ENCODE assay signal across 10 mouse cellular contexts in the genomic region with DNA sequence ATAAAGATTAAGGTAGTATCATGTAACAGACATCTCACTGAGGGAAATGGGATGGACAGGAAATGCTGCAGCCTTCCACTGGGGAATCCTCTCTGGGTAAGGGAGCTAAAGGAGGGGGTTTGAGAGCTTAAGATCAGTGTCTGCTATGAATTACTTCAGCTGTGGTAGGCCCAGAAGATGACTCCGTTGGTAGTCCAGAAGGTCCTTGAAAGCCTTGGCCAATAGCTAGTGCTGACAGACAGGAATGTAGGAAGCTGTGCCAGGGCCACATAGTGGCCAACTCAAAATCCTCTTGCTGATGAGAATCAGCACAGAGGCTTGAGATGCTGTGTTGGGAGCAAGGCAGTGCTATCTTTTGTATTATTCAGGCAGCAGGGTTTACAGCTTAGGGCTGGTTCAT. TPM values are rescaled to one million over a fixed set of nuclear protein-coding genes. Genes with fewer than 3 reads are reported as not detected.
DNase-seq lines count a peak whose midpoint lies in the region; ATAC-seq lines count a peak whose summit lies in the region.
"Had no signal": no experiment of that assay in that cellular context is flagged by ENCODE, and none has a peak within 500 bp of the region (broad histone marks: within the 10 kb centered on the region; RNA-seq: fewer than 3 reads in every experiment).

No protein-coding gene starts in this region.

- no peak overlapping the region for H3K9ac ChIP-seq in heart, embryonic 16.5 days (ENCODE audit: low read length)
- H3K9ac ChIP-seq: embryonic facial prominence, embryonic 13.5 days had no signal

- peak; percentile 52 for DNase-seq in adrenal gland, adult 2 months
- no peak for DNase-seq in adrenal gland, postnatal 4 days (ENCODE audit: low spot score in 2 of 2)
- peak; percentile 49 for DNase-seq in urinary bladder, postnatal 14 days (ENCODE audit: low spot score)
- DNase-seq in urinary bladder, postnatal 4 days (ENCODE audit: low spot score in 2 of 2): no peak
- peak; percentile 50 for DNase-seq in skeletal muscle tissue, adult 2 months (ENCODE audit: low read depth, low spot score)
- no peak for DNase-seq in MN1 (ENCODE audit: low spot score)
- DNase-seq in thymus, postnatal 36 days: no peak
- DNase-seq: layer of hippocampus, postnatal 36 days had no signal

- no peaks in the 10 kb centered on the region for H3K9me3 ChIP-seq in heart, embryonic 16.5 days (replicated peaks; ENCODE audit: control insufficient read depth, low read length)
- H3K9me3 ChIP-seq: embryonic facial prominence, embryonic 13.5 days had no signal

- no peaks in the 10 kb centered on the region for H3K36me3 ChIP-seq in heart, embryonic 16.5 days (ENCODE audit: control insufficient read depth, insufficient read depth)
- H3K36me3 ChIP-seq: embryonic facial prominence, embryonic 13.5 days had no signal

- H3K4me3 ChIP-seq in heart, embryonic 16.5 days (ENCODE audit: low read length): no peak overlapping the region
- H3K4me3 ChIP-seq: embryonic facial prominence, embryonic 13.5 days had no signal

- ATAC-seq in heart, embryonic 16.5 days (replicated peaks; ENCODE audit: extremely low read depth, insufficient read depth, low FRiP score): peak; percentile 45; the same call in 1 of the 2 replicates

- H3K4me2 ChIP-seq in heart, embryonic 16.5 days (ENCODE audit: low read depth, low read length): no peak overlapping the region
- H3K4me2 ChIP-seq: embryonic facial prominence, embryonic 13.5 days had no signal

- H3K27me3 ChIP-seq in heart, embryonic 16.5 days (ENCODE audit: control insufficient read depth, insufficient read depth, low read length): no peaks in the 10 kb centered on the region
- H3K27me3 ChIP-seq: embryonic facial prominence, embryonic 13.5 days had no signal

- no peak overlapping the region for H3K27ac ChIP-seq in heart, embryonic 16.5 days (ENCODE audit: low read length)
- H3K27ac ChIP-seq: embryonic facial prominence, embryonic 13.5 days had no signal

- peaks cover 7% of the 10 kb centered on the region for H3K4me1 ChIP-seq in heart, embryonic 16.5 days (ENCODE audit: control insufficient read depth, insufficient read depth, low read length)
- H3K4me1 ChIP-seq: embryonic facial prominence, embryonic 13.5 days had no signal

- WGBS in heart, embryonic 16.5 days: 17% methylated on average over 1 of the region's 1 CpGs

RNA-seq across cellular contexts. Expression of a gene that starts 59.4 kb away (rescaled TPM):
- 10 to 100 TPM; 24.8 to 31.1 TPM for total RNA-seq in adrenal gland, adult 2 months (2021)
- 6.8 and 9.7 TPM in 2 replicates for polyA plus RNA-seq in adrenal gland, adult 2 months (2012; rRNA removed)
- total RNA-seq in adrenal gland, postnatal 4 days (2021): 10 to 100 TPM; 25.8 to 27.2 TPM
- 18.5 and 19.2 TPM in 2 replicates for polyA plus RNA-seq in heart, embryonic 16.5 days (2015; fragmentation: Nextera tagmentation; extraction: Ambion mirVana)

Comparison
In these comparisons a context has a peak if more than half of its experiments do, and no peak if none do; other contexts are left out.
1. DNase-seq: peak in adrenal gland, adult 2 months (single experiment), urinary bladder, postnatal 14 days (single experiment) and skeletal muscle tissue, adult 2 months (single experiment); none in adrenal gland, postnatal 4 days (0 of 2), urinary bladder, postnatal 4 days (0 of 2), MN1 (single experiment) and thymus, postnatal 36 days (0 of 2).